ENCODE assay signal across 8 mouse cellular contexts in the genomic region with DNA sequence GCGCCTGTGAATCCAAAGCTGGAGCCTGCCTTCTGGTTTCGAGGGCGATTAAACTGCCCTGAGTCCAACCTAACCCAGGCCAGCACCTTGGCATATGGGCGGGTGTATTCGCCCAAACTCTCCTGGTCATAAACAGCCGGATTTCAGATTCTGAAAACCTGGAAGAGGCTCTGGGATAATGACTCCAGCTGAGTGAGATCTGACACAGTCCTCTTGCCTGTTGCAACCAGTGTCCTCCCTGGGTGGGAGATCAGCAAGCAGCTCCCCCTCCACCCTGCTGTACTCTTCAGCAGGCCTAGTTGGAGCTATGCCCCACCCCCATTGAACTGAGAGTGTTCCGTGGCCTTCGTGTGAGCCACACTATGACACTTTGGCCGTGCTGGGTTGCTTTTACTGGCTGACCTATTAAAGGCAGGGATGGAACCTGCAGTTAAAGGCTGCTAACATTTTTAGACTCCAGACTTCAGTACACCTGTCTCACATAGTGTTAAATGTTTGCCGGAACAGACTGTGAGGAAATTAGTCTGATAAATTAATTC. TPM values are rescaled to one million over a fixed set of nuclear protein-coding genes. Genes with fewer than 3 reads are reported as not detected.
DNase-seq lines count a peak whose midpoint lies in the region; ATAC-seq and TF ChIP-seq lines count a peak whose summit lies in the region.

No protein-coding gene starts in this region.

- no peak for TF ChIP-seq EP300 in ES-Bruce4 (IDR thresholded peaks at IDR 0.05; ENCODE audit: insufficient read depth, low read depth, low read length)
- no peak for TF ChIP-seq EP300 in liver, postnatal 0 days (IDR thresholded peaks at IDR 0.05; ENCODE audit: low read depth)

- H3K9ac ChIP-seq in ES-Bruce4 (ENCODE audit: low read depth, poor library complexity, severe bottlenecking): peak overlapping the region; percentile 37; the same call in 1 of the 2 replicates
- peak overlapping the region; percentile 49 for H3K9ac ChIP-seq in embryonic facial prominence, embryonic 13.5 days
- no peak overlapping the region for H3K9ac ChIP-seq in liver, postnatal 0 days (replicated peaks)

- peak overlapping the region; percentile 56 for H3K4me3 ChIP-seq in ES-Bruce4 (ENCODE audit: low read depth, low read length)
- peak overlapping the region; percentile 43 for H3K4me3 ChIP-seq in embryonic facial prominence, embryonic 13.5 days
- H3K4me3 ChIP-seq in kidney, adult 2 months (ENCODE audit: insufficient read depth, low read depth, low read length): peak overlapping the region; percentile 43
- peak overlapping the region; percentile 41 for H3K4me3 ChIP-seq in liver, postnatal 0 days (ENCODE audit: low read depth, low read length)

- H3K27me3 ChIP-seq in ES-Bruce4 (ENCODE audit: control insufficient read depth, insufficient read depth, low read length, poor library complexity, severe bottlenecking): peaks cover 5% of the 10 kb centered on the region
- peaks cover 97% of the 10 kb centered on the region for H3K27me3 ChIP-seq in embryonic facial prominence, embryonic 13.5 days
- no peaks in the 10 kb centered on the region for H3K27me3 ChIP-seq in kidney, adult 2 months (replicated peaks; ENCODE audit: control insufficient read depth, insufficient read depth, low read length)
- peaks cover 74% of the 10 kb centered on the region for H3K27me3 ChIP-seq in liver, postnatal 0 days (ENCODE audit: insufficient read depth, low read length)

- H3K9me3 ChIP-seq in ES-Bruce4 (replicated peaks; ENCODE audit: control insufficient read depth, insufficient read depth, low read length, poor library complexity, severe bottlenecking): no peaks in the 10 kb centered on the region
- no peaks in the 10 kb centered on the region for H3K9me3 ChIP-seq in embryonic facial prominence, embryonic 13.5 days
- H3K9me3 ChIP-seq in liver, postnatal 0 days (ENCODE audit: low read length): no peaks in the 10 kb centered on the region

- no peak for TF ChIP-seq POLR2A in ES-Bruce4 (IDR thresholded peaks at IDR 0.05; ENCODE audit: insufficient read depth, low read length)
- no peak for TF ChIP-seq POLR2A in kidney, adult 2 months (IDR thresholded peaks at IDR 0.05; ENCODE audit: low read depth, low read length)

- H3K4me2 ChIP-seq in embryonic facial prominence, embryonic 13.5 days: peak overlapping the region; percentile 68
- H3K4me2 ChIP-seq in liver, postnatal 0 days (ENCODE audit: low read depth, low read length): 0 out of 2 replicates have a peak overlapping the region, but pooled peaks have one; percentile 66

- no peak for TF ChIP-seq CTCF in ES-Bruce4 (IDR thresholded peaks at IDR 0.05; ENCODE audit: low read depth, low read length)
- no peak for TF ChIP-seq CTCF in kidney, adult 2 months (conservative IDR thresholded peaks at IDR 0.05; ENCODE audit: insufficient read depth, insufficient read length, low read depth, low read length)
- no peak for TF ChIP-seq CTCF in liver, postnatal 0 days (IDR thresholded peaks at IDR 0.05; ENCODE audit: low read depth)

- no peaks in the 10 kb centered on the region for H3K36me3 ChIP-seq in ES-Bruce4 (ENCODE audit: control insufficient read depth, insufficient read depth, low read length, poor library complexity, severe bottlenecking)
- H3K36me3 ChIP-seq in embryonic facial prominence, embryonic 13.5 days: no peaks in the 10 kb centered on the region
- H3K36me3 ChIP-seq in kidney, adult 2 months (ENCODE audit: control insufficient read depth, insufficient read depth, low read length): no peaks in the 10 kb centered on the region
- H3K36me3 ChIP-seq in liver, postnatal 0 days (replicated peaks; ENCODE audit: insufficient read depth, low read length): no peaks in the 10 kb centered on the region

- no peaks in the 10 kb centered on the region for H3K4me1 ChIP-seq in ES-Bruce4 (ENCODE audit: control insufficient read depth, insufficient read depth, low read length)
- H3K4me1 ChIP-seq in embryonic facial prominence, embryonic 13.5 days: peaks cover 15% of the 10 kb centered on the region
- H3K4me1 ChIP-seq in kidney, adult 2 months (ENCODE audit: control insufficient read depth, insufficient read depth, low read length): peaks cover 11% of the 10 kb centered on the region; the same call in 1 of the 2 replicates
- H3K4me1 ChIP-seq in liver, postnatal 0 days (ENCODE audit: insufficient read depth): peaks cover 16% of the 10 kb centered on the region

- peak; percentile 91 for DNase-seq in kidney, adult 2 months
- DNase-seq in liver, postnatal 0 days: no peak
- no peak for DNase-seq in right cerebral cortex, postnatal 36 days (ENCODE audit: low spot score in 2 of 2)
- DNase-seq in thymus, postnatal 0 days (ENCODE audit: low spot score): no peak
- DNase-seq in right cerebral cortex, postnatal 4 days: no peak

- no peak for ATAC-seq in embryonic facial prominence, embryonic 13.5 days (ENCODE audit: insufficient number of reproducible peaks, insufficient read depth, low FRiP score, low TSS enrichment, low read depth)
- peak; percentile 41; the same call in 1 of the 2 replicates for ATAC-seq in liver, postnatal 0 days
- no peak for ATAC-seq in megakaryocyte, adult 5-6 weeks (ENCODE audit: poor library complexity, severe bottlenecking)

- WGBS in embryonic facial prominence, embryonic 13.5 days: 13% methylated on average over 10 of the region's 10 CpGs
- WGBS in kidney, adult 2 months: 20% methylated on average over 10 of the region's 10 CpGs
- WGBS in liver, postnatal 0 days (ENCODE audit: insufficient replicate concordance): 29% methylated on average over 10 of the region's 10 CpGs

- H3K27ac ChIP-seq in ES-Bruce4 (ENCODE audit: insufficient read depth, low read length): no peak overlapping the region
- peak overlapping the region; percentile 64 for H3K27ac ChIP-seq in embryonic facial prominence, embryonic 13.5 days
- peak overlapping the region; percentile 81 for H3K27ac ChIP-seq in kidney, adult 2 months (ENCODE audit: insufficient read depth, low read depth, low read length)
- no peak overlapping the region for H3K27ac ChIP-seq in liver, postnatal 0 days (ENCODE audit: low read depth)

RNA-seq across cellular contexts. Expression of a gene that starts 0.9 kb away (rescaled TPM):
- polyA plus RNA-seq in ES-Bruce4 (2011; ENCODE audit: insufficient read depth, insufficient read length, low read depth, missing spikeins): 0.46 and 0.52 TPM in 2 replicates
- polyA plus RNA-seq in embryonic facial prominence, embryonic 13.5 days (2015; fragmentation: Nextera tagmentation; extraction: Ambion mirVana): 5.8 and 6.4 TPM in 2 replicates
- polyA plus RNA-seq in kidney, adult 2 months (2012; rRNA removed): 9.0 and 10.4 TPM in 2 replicates
- 0.06 TPM in 1 of 2 replicates, not detected in the other for polyA plus RNA-seq in liver, postnatal 0 days (2015; fragmentation: Nextera tagmentation; extraction: Ambion mirVana)
- 0.07 and 0.14 TPM in 2 replicates for total RNA-seq in megakaryocyte, adult 5-6 weeks (2015)
- 0.07 TPM in 1 of 2 replicates, not detected in the other for total RNA-seq in megakaryocyte, adult 5-6 weeks (2017)
- 1.9 TPM in 2 replicates for polyA plus RNA-seq in thymus, postnatal 0 days (2015; fragmentation: Nextera tagmentation; extraction: Ambion mirVana)

RNA-seq across cellular contexts. Expression of a gene that starts 6.5 kb away (rescaled TPM):
- polyA plus RNA-seq in ES-Bruce4 (2011; ENCODE audit: insufficient read depth, insufficient read length, low read depth, missing spikeins): 1.9 TPM in 2 replicates
- 3.1 and 3.3 TPM in 2 replicates for polyA plus RNA-seq in embryonic facial prominence, embryonic 13.5 days (2015; fragmentation: Nextera tagmentation; extraction: Ambion mirVana)
- 10.2 and 13.3 TPM in 2 replicates for polyA plus RNA-seq in kidney, adult 2 months (2012; rRNA removed)
- 3.1 and 3.4 TPM in 2 replicates for polyA plus RNA-seq in liver, postnatal 0 days (2015; fragmentation: Nextera tagmentation; extraction: Ambion mirVana)
- 18.3 and 23.2 TPM in 2 replicates for total RNA-seq in megakaryocyte, adult 5-6 weeks (2015)
- total RNA-seq in megakaryocyte, adult 5-6 weeks (2017): 16.4 and 22.5 TPM in 2 replicates
- polyA plus RNA-seq in thymus, postnatal 0 days (2015; fragmentation: Nextera tagmentation; extraction: Ambion mirVana): 8.9 and 9.8 TPM in 2 replicates

RNA-seq across cellular contexts. Expression of a gene that starts 40.4 kb away (rescaled TPM):
- 47.2 and 56.5 TPM in 2 replicates for polyA plus RNA-seq in ES-Bruce4 (2011; ENCODE audit: insufficient read depth, insufficient read length, low read depth, missing spikeins)
- 136 and 162 TPM in 2 replicates for polyA plus RNA-seq in embryonic facial prominence, embryonic 13.5 days (2015; fragmentation: Nextera tagmentation; extraction: Ambion mirVana)
- 55.1 and 62.3 TPM in 2 replicates for polyA plus RNA-seq in kidney, adult 2 months (2012; rRNA removed)
- 78.4 and 79.1 TPM in 2 replicates for polyA plus RNA-seq in liver, postnatal 0 days (2015; fragmentation: Nextera tagmentation; extraction: Ambion mirVana)
- 116 and 125 TPM in 2 replicates for total RNA-seq in megakaryocyte, adult 5-6 weeks (2015)
- 94.6 and 136 TPM in 2 replicates for total RNA-seq in megakaryocyte, adult 5-6 weeks (2017)
- polyA plus RNA-seq in thymus, postnatal 0 days (2015; fragmentation: Nextera tagmentation; extraction: Ambion mirVana): 127 and 157 TPM in 2 replicates

RNA-seq across cellular contexts. Expression of a gene that starts 48.7 kb away (rescaled TPM):
- 50.9 and 65.5 TPM in 2 replicates for polyA plus RNA-seq in ES-Bruce4 (2011; ENCODE audit: insufficient read depth, insufficient read length, low read depth, missing spikeins)
- 55.8 and 60.0 TPM in 2 replicates for polyA plus RNA-seq in embryonic facial prominence, embryonic 13.5 days (2015; fragmentation: Nextera tagmentation; extraction: Ambion mirVana)
- polyA plus RNA-seq in kidney, adult 2 months (2012; rRNA removed): 60.3 and 67.4 TPM in 2 replicates
- polyA plus RNA-seq in liver, postnatal 0 days (2015; fragmentation: Nextera tagmentation; extraction: Ambion mirVana): 15.1 and 15.8 TPM in 2 replicates
- 34.2 and 47.8 TPM in 2 replicates for total RNA-seq in megakaryocyte, adult 5-6 weeks (2015)
- 69.4 and 73.9 TPM in 2 replicates for total RNA-seq in megakaryocyte, adult 5-6 weeks (2017)
- 65.3 and 73.8 TPM in 2 replicates for polyA plus RNA-seq in thymus, postnatal 0 days (2015; fragmentation: Nextera tagmentation; extraction: Ambion mirVana)

RNA-seq across cellular contexts. Expression of a gene that starts 51.0 kb away (rescaled TPM):
- polyA plus RNA-seq in ES-Bruce4 (2011; ENCODE audit: insufficient read depth, insufficient read length, low read depth, missing spikeins): 6.4 and 7.7 TPM in 2 replicates
- 9.7 and 11.7 TPM in 2 replicates for polyA plus RNA-seq in embryonic facial prominence, embryonic 13.5 days (2015; fragmentation: Nextera tagmentation; extraction: Ambion mirVana)
- 14.7 and 16.3 TPM in 2 replicates for polyA plus RNA-seq in kidney, adult 2 months (2012; rRNA removed)
- polyA plus RNA-seq in liver, postnatal 0 days (2015; fragmentation: Nextera tagmentation; extraction: Ambion mirVana): 2.6 and 3.0 TPM in 2 replicates
- 2.7 and 4.8 TPM in 2 replicates for total RNA-seq in megakaryocyte, adult 5-6 weeks (2015)
- 1.5 and 3.0 TPM in 2 replicates for total RNA-seq in megakaryocyte, adult 5-6 weeks (2017)
- polyA plus RNA-seq in thymus, postnatal 0 days (2015; fragmentation: Nextera tagmentation; extraction: Ambion mirVana): 9.9 and 10.8 TPM in 2 replicates

Comparison
In these comparisons a context has a peak if more than half of its experiments do, and no peak if none do; other contexts are left out.
1. H3K27ac ChIP-seq: peak in embryonic facial prominence, embryonic 13.5 days (single experiment) and kidney, adult 2 months (single experiment); none in ES-Bruce4 (single experiment) and liver, postnatal 0 days (single experiment).
2. Peak in every context shown above with its lines, with median percentiles within 50 percentile points of each other: H3K4me3 ChIP-seq.